Comparison of ENCODE assay signal across 12 mouse cellular contexts in genomic region chr1:81266441-81266840, GRCm38 (mm10).
"Had no signal": no experiment of that assay in that cellular context is flagged by ENCODE, and none has a peak within 500 bp of the region (broad histone marks: within the 10 kb centered on the region; RNA-seq: fewer than 3 reads in every experiment).

No protein-coding gene starts in this region.

- H3K4me3 ChIP-seq: layer of hippocampus, adult 2 months; limb, embryonic 13.5 days; midbrain, embryonic 12.5 days; myocyte; neural tube, embryonic 12.5 days had no signal

- DNase-seq: kidney, postnatal 10 days; kidney, postnatal 4 days; left cerebral cortex, postnatal 4 days; lung, adult 18-20 months; thymus, postnatal 4 days had no signal

- H3K27me3 ChIP-seq: limb, embryonic 13.5 days; midbrain, embryonic 12.5 days; neural tube, embryonic 12.5 days had no signal

- H3K9ac ChIP-seq: limb, embryonic 13.5 days; liver, embryonic 14.5 days; midbrain, embryonic 12.5 days; neural tube, embryonic 12.5 days had no signal

- H3K4me2 ChIP-seq: limb, embryonic 13.5 days; midbrain, embryonic 12.5 days; neural tube, embryonic 12.5 days had no signal

- H3K36me3 ChIP-seq: limb, embryonic 13.5 days; midbrain, embryonic 12.5 days; neural tube, embryonic 12.5 days had no signal

- H3K27ac ChIP-seq: layer of hippocampus, adult 2 months; limb, embryonic 13.5 days; liver, embryonic 14.5 days; midbrain, embryonic 12.5 days; neural tube, embryonic 12.5 days; stomach, postnatal 0 days had no signal

- H3K4me1 ChIP-seq: limb, embryonic 13.5 days had no signal

- H3K9me3 ChIP-seq: limb, embryonic 13.5 days; midbrain, embryonic 12.5 days; neural tube, embryonic 12.5 days had no signal
